Comparison of ENCODE assay signal across 8 mouse cellular contexts in genomic region chr16:50732082-50733006, GRCm38 (mm10).
DNase-seq lines count a peak whose midpoint lies in the region; ATAC-seq lines count a peak whose summit lies in the region.

No protein-coding gene starts in this region.

- H3K9ac ChIP-seq in embryonic facial prominence, embryonic 15.5 days, result peak overlapping the region; percentile 37
- H3K9ac ChIP-seq in kidney, embryonic 14.5 days (ENCODE audit: low read depth, low read length), result peak overlapping the region; percentile 59
- peak overlapping the region; percentile 52 for H3K9ac ChIP-seq in limb, embryonic 15.5 days

- DNase-seq in 3T3-L1 (ENCODE audit: low read depth, low spot score), result peak; percentile 94
- DNase-seq in adrenal gland, postnatal 4 days (ENCODE audit: low spot score in 2 of 2), result peak; percentile 69 to 79
- DNase-seq in heart, adult 8-10 months (ENCODE audit: low spot score), result peak; percentile 92
- peak; percentile 54 to 85 for DNase-seq in monocyte, adult 2 months (ENCODE audit: low read depth in 1 of 2, low spot score in 2 of 2)
- peak; percentile 89 to 91 for DNase-seq in spleen, postnatal 36 days (ENCODE audit: low spot score in 2 of 2)

- ATAC-seq in embryonic facial prominence, embryonic 15.5 days (ENCODE audit: insufficient number of reproducible peaks, low FRiP score, low TSS enrichment, low read depth), result peak; percentile 91
- peak; percentile 96 for ATAC-seq in kidney, embryonic 14.5 days (ENCODE audit: low FRiP score, low TSS enrichment)
- ATAC-seq in limb, embryonic 15.5 days (ENCODE audit: insufficient number of reproducible peaks, low FRiP score, low TSS enrichment, low read depth), result peak; percentile 92

- H3K4me1 ChIP-seq in embryonic facial prominence, embryonic 15.5 days, result peaks cover 13% of the 10 kb centered on the region
- H3K4me1 ChIP-seq in kidney, embryonic 14.5 days (ENCODE audit: control insufficient read depth, insufficient read depth, low read length), result 0 out of 2 replicates have a peak, but pooled peaks cover 6% of the 10 kb centered on the region
- H3K4me1 ChIP-seq in limb, embryonic 15.5 days, result peaks cover 5% of the 10 kb centered on the region

- peak overlapping the region; percentile 83 for H3K27ac ChIP-seq in embryonic facial prominence, embryonic 15.5 days (replicated peaks)
- H3K27ac ChIP-seq in kidney, embryonic 14.5 days (ENCODE audit: low read depth, low read length), result no peak overlapping the region
- H3K27ac ChIP-seq in limb, embryonic 15.5 days, result peak overlapping the region; percentile 86

- H3K4me2 ChIP-seq in embryonic facial prominence, embryonic 15.5 days (replicated peaks), result peak overlapping the region; percentile 73
- H3K4me2 ChIP-seq in kidney, embryonic 14.5 days (replicated peaks; ENCODE audit: low read depth, low read length), result peak overlapping the region; percentile 87
- H3K4me2 ChIP-seq in limb, embryonic 15.5 days, result peak overlapping the region; percentile 74

- H3K9me3 ChIP-seq in embryonic facial prominence, embryonic 15.5 days (replicated peaks), result no peaks in the 10 kb centered on the region
- H3K9me3 ChIP-seq in kidney, embryonic 14.5 days (ENCODE audit: control insufficient read depth, low read length), result no peaks in the 10 kb centered on the region
- H3K9me3 ChIP-seq in limb, embryonic 15.5 days, result no peaks in the 10 kb centered on the region

- peak overlapping the region; percentile 81 for H3K4me3 ChIP-seq in embryonic facial prominence, embryonic 15.5 days (replicated peaks)
- peak overlapping the region; percentile 73 for H3K4me3 ChIP-seq in kidney, embryonic 14.5 days (ENCODE audit: low read length)
- peak overlapping the region; percentile 76 for H3K4me3 ChIP-seq in limb, embryonic 15.5 days

- H3K36me3 ChIP-seq in embryonic facial prominence, embryonic 15.5 days, result peaks cover 3% of the 10 kb centered on the region; the same call in 1 of the 2 replicates
- no peaks in the 10 kb centered on the region for H3K36me3 ChIP-seq in kidney, embryonic 14.5 days (ENCODE audit: control insufficient read depth, insufficient read depth, low read length)
- H3K36me3 ChIP-seq in limb, embryonic 15.5 days, result peaks cover 8% of the 10 kb centered on the region; the same call in 1 of the 2 replicates

- H3K27me3 ChIP-seq in embryonic facial prominence, embryonic 15.5 days, result no peaks in the 10 kb centered on the region
- H3K27me3 ChIP-seq in kidney, embryonic 14.5 days (ENCODE audit: control insufficient read depth, insufficient read depth, low read length), result no peaks in the 10 kb centered on the region
- H3K27me3 ChIP-seq in limb, embryonic 15.5 days, result no peaks in the 10 kb centered on the region

- WGBS in embryonic facial prominence, embryonic 15.5 days, result under 1% methylated on average over 58 of the region's 58 CpGs
- WGBS in kidney, embryonic 14.5 days, result under 1% methylated on average over 58 of the region's 58 CpGs
- under 1% methylated on average over 58 of the region's 58 CpGs for WGBS in limb, embryonic 15.5 days
